ENCODE assay signal across 21 mouse cellular contexts in genomic region chr7:99919164-99919563, GRCm38 (mm10). TPM values are rescaled to one million over a fixed set of nuclear protein-coding genes. Genes with fewer than 3 reads are reported as not detected.
DNase-seq lines count a peak whose midpoint lies in the region; ATAC-seq and TF ChIP-seq lines count a peak whose summit lies in the region.
"Had no signal": no experiment of that assay in that cellular context is flagged by ENCODE, and none has a peak within 500 bp of the region (broad histone marks: within the 10 kb centered on the region; RNA-seq: fewer than 3 reads in every experiment).

No protein-coding gene starts in this region.

- H3K36me3 ChIP-seq in forebrain, postnatal 0 days (ENCODE audit: insufficient read depth) = peaks cover 15% of the 10 kb centered on the region
- peaks cover 5% of the 10 kb centered on the region; the same call in 1 of the 2 replicates for H3K36me3 ChIP-seq in forebrain, embryonic 16.5 days (ENCODE audit: control insufficient read depth, insufficient read depth)

- ATAC-seq in forebrain, postnatal 0 days = 0 out of 2 replicates have a peak, but pooled peaks have one; percentile 16
- no peak for ATAC-seq in forebrain, embryonic 16.5 days
- ATAC-seq: activated CD4-positive, CD25-positive, alpha-beta regulatory T cell, adult 4 months; intestine, embryonic 16.5 days; liver, postnatal 0 days; midbrain, embryonic 15.5 days had no signal

- no peaks in the 10 kb centered on the region for H3K9me3 ChIP-seq in forebrain, postnatal 0 days (ENCODE audit: low read length)
- no peaks in the 10 kb centered on the region for H3K9me3 ChIP-seq in forebrain, embryonic 16.5 days (ENCODE audit: control insufficient read depth, low read length)
- H3K9me3 ChIP-seq: heart, embryonic 12.5 days; hindbrain, embryonic 15.5 days; limb, embryonic 15.5 days; megakaryocyte, embryonic 14.5 days; midbrain, embryonic 15.5 days had no signal

- WGBS in forebrain, postnatal 0 days = 86% methylated on average over 2 of the region's 2 CpGs
- 85% methylated on average over 2 of the region's 2 CpGs for WGBS in forebrain, embryonic 16.5 days

- no peaks in the 10 kb centered on the region for H3K27me3 ChIP-seq in forebrain, postnatal 0 days (ENCODE audit: insufficient read depth, low read length)
- H3K27me3 ChIP-seq in forebrain, embryonic 16.5 days (replicated peaks; ENCODE audit: control insufficient read depth, insufficient read depth, low read length) = peaks cover 5% of the 10 kb centered on the region; the same call in 1 of the 2 replicates

- TF ChIP-seq CTCF in forebrain, postnatal 0 days (IDR thresholded peaks at IDR 0.05; ENCODE audit: low read depth) = no peak

- H3K27ac ChIP-seq in forebrain, postnatal 0 days (ENCODE audit: low read depth, low read length) = no peak overlapping the region
- no peak overlapping the region for H3K27ac ChIP-seq in forebrain, embryonic 16.5 days (ENCODE audit: low read length)
- H3K27ac ChIP-seq: hindbrain, embryonic 15.5 days; limb, embryonic 15.5 days; midbrain, embryonic 15.5 days; stomach, postnatal 0 days had no signal

- H3K9ac ChIP-seq in forebrain, postnatal 0 days = no peak overlapping the region
- no peak overlapping the region for H3K9ac ChIP-seq in forebrain, embryonic 16.5 days (replicated peaks; ENCODE audit: low read depth, low read length)
- H3K9ac ChIP-seq: heart, embryonic 12.5 days; hindbrain, embryonic 15.5 days; limb, embryonic 15.5 days; liver, postnatal 0 days; midbrain, embryonic 15.5 days had no signal

- no peak for DNase-seq in forebrain, postnatal 0 days
- peak; percentile 41 for DNase-seq in right cerebral cortex, postnatal 25 days
- DNase-seq in right cerebral cortex, postnatal 4 days = no peak
- peak; percentile 74 to 75 for DNase-seq in layer of hippocampus, adult 8-10 months (ENCODE audit: low spot score in 2 of 2)
- peak; percentile 18 to 41 for DNase-seq in right cerebral cortex, postnatal 36 days (ENCODE audit: low spot score in 2 of 2)
- DNase-seq in spleen, adult 18-20 months = no peak
- DNase-seq: adrenal gland, postnatal 36 days; gastrocnemius, postnatal 36 days; heart, postnatal 36 days; liver, postnatal 0 days; lung, postnatal 14 days; retina, postnatal 1 day had no signal

- H3K4me1 ChIP-seq in forebrain, postnatal 0 days (ENCODE audit: insufficient read depth) = peaks cover 11% of the 10 kb centered on the region; the same call in 1 of the 2 replicates
- H3K4me1 ChIP-seq in forebrain, embryonic 16.5 days (replicated peaks; ENCODE audit: control insufficient read depth, insufficient read depth, low read length) = peaks cover 13% of the 10 kb centered on the region

- H3K4me2 ChIP-seq in forebrain, postnatal 0 days (ENCODE audit: low read depth) = no peak overlapping the region
- H3K4me2 ChIP-seq in forebrain, embryonic 16.5 days (ENCODE audit: low read length) = no peak overlapping the region
- H3K4me2 ChIP-seq: heart, embryonic 12.5 days; hindbrain, embryonic 15.5 days; limb, embryonic 15.5 days; midbrain, embryonic 15.5 days had no signal

- H3K4me3 ChIP-seq in forebrain, postnatal 0 days (ENCODE audit: low read depth, low read length) = no peak overlapping the region
- H3K4me3 ChIP-seq in forebrain, embryonic 16.5 days (replicated peaks; ENCODE audit: low read length) = no peak overlapping the region
- H3K4me3 ChIP-seq: heart, embryonic 12.5 days; hindbrain, embryonic 15.5 days; limb, embryonic 15.5 days; megakaryocyte, embryonic 14.5 days; midbrain, embryonic 15.5 days had no signal

RNA-seq across cellular contexts. Expression of gene Spcs2, which starts 55.9 kb away (rescaled TPM):
- total RNA-seq in forebrain, postnatal 0 days (2014; rRNA removed) = 115 and 123 TPM in 2 replicates
- 235 and 257 TPM in 2 replicates for polyA plus RNA-seq in forebrain, postnatal 0 days (2015; fragmentation: Nextera tagmentation; extraction: Ambion mirVana)
- 278 and 304 TPM in 2 replicates for polyA plus RNA-seq in forebrain, embryonic 16.5 days (2015; fragmentation: Nextera tagmentation; extraction: Ambion mirVana)
- 100 to 1,000 TPM in 1 of 4 experiments, 10 to 100 TPM in 3; 88.4 to 103 (median 94.7) TPM for total RNA-seq in layer of hippocampus, adult 8-10 months (2022)

Comparison
In these comparisons a context has a peak if more than half of its experiments do, and no peak if none do; other contexts are left out.
1. DNase-seq: peak in right cerebral cortex, postnatal 25 days (single experiment), layer of hippocampus, adult 8-10 months (2 of 2) and right cerebral cortex, postnatal 36 days (2 of 2); none in forebrain, postnatal 0 days (single experiment), right cerebral cortex, postnatal 4 days (single experiment) and spleen, adult 18-20 months (0 of 2).